Mouse (Mus musculus) cerebral cortex, adult 2 months (tissue): ENCODE results near the gene Dhx8.

Source experiments
- WGBS: fragments of 180-500 bp; shearing (Covaris S2); methylation state at CpG from one replicate; pipeline ENCODE4 v1.1.7; 2018; 5-methylcytosine and 5-hydroxymethylcytosine counted together

Gene Dhx8

GRCm38 (mm10) chr11:101756616-101757015 lies 23.9 kb downstream of the Dhx8 start:
- WGBS: 54% methylated on average over 8 of the region's 8 CpGs

- WGBS: 64% methylated on average over 8 of the region's 8 CpGs
These were observed 24.6 kb downstream of the Dhx8 start for GRCm38 (mm10) chr11:101757366-101757765.

GRCm38 (mm10) chr11:101758431-101758830 lies 25.7 kb downstream of the Dhx8 start:
- WGBS: 49% methylated on average over 5 of the region's 5 CpGs

- WGBS: 88% methylated on average over 3 of the region's 3 CpGs
These were observed 26.8 kb downstream of the Dhx8 start for GRCm38 (mm10) chr11:101759530-101759929.

GRCm38 (mm10) chr11:101763723-101764122 lies 31.0 kb downstream of the Dhx8 start:
- WGBS: 33% methylated on average over 7 of the region's 7 CpGs

- WGBS: 89% methylated on average over 8 of the region's 8 CpGs
These were observed 31.8 kb downstream of the Dhx8 start for GRCm38 (mm10) chr11:101764546-101764945.

- WGBS: 56% methylated on average over 5 of the region's 5 CpGs
These were observed 34.6 kb downstream of the Dhx8 start for GRCm38 (mm10) chr11:101767326-101767725.

- WGBS: 75% methylated on average over 6 of the region's 6 CpGs
These were observed 36.0 kb downstream of the Dhx8 start for GRCm38 (mm10) chr11:101768721-101769120.

GRCm38 (mm10) chr11:101770266-101770665 lies 37.5 kb downstream of the Dhx8 start:
- WGBS: 88% methylated on average over 12 of the region's 12 CpGs

- 30% methylated on average over 5 of the region's 5 CpGs for WGBS
These were observed 39.3 kb downstream of the Dhx8 start for GRCm38 (mm10) chr11:101772027-101772426.

GRCm38 (mm10) chr11:101772449-101772848 lies 39.7 kb downstream of the Dhx8 start:
- 8% methylated on average over 16 of the region's 16 CpGs for WGBS

- WGBS: 83% methylated on average over 4 of the region's 4 CpGs
These were observed 44.1 kb downstream of the Dhx8 start for GRCm38 (mm10) chr11:101776846-101777245.

GRCm38 (mm10) chr11:101783135-101783534 lies 50.4 kb downstream of the Dhx8 start:
- WGBS: 53% methylated on average over 1 of the region's 1 CpGs

GRCm38 (mm10) chr11:101783584-101783983 lies 50.9 kb downstream of the Dhx8 start:
- WGBS: 27% methylated on average over 9 of the region's 9 CpGs

GRCm38 (mm10) chr11:101784072-101784471 lies 51.4 kb downstream of the Dhx8 start:
- WGBS: 7% methylated on average over 19 of the region's 19 CpGs

- WGBS: under 1% methylated on average over 55 of the region's 67 CpGs
These were observed 51.9 kb downstream of the Dhx8 start for GRCm38 (mm10) chr11:101784488-101785142.

- 1% methylated on average over 34 of the region's 35 CpGs for WGBS
These were observed 52.6 kb downstream of the Dhx8 start, which contains the start of gene Etv4 for GRCm38 (mm10) chr11:101785143-101785851. Gene Etv4, minus strand, starts transcription at chr11:101785371.

GRCm38 (mm10) chr11:101785852-101786205 lies 53.1 kb downstream of the Dhx8 start:
- 19% methylated on average over 7 of the region's 7 CpGs for WGBS

GRCm38 (mm10) chr11:101786651-101787050 lies 53.9 kb downstream of the Dhx8 start:
- 80% methylated on average over 7 of the region's 7 CpGs for WGBS

GRCm38 (mm10) chr11:101787432-101787831 lies 54.7 kb downstream of the Dhx8 start:
- 84% methylated on average over 1 of the region's 1 CpGs for WGBS

- WGBS: 23% methylated on average over 19 of the region's 19 CpGs
These were observed 58.2 kb downstream of the Dhx8 start for GRCm38 (mm10) chr11:101790811-101791526.

- WGBS: 81% methylated on average over 2 of the region's 2 CpGs
These were observed 64.6 kb downstream of the Dhx8 start for GRCm38 (mm10) chr11:101797355-101797754.

- 58% methylated on average over 8 of the region's 8 CpGs for WGBS
These were observed 65.4 kb downstream of the Dhx8 start for GRCm38 (mm10) chr11:101798083-101798482.
